Mouse (Mus musculus): ENCODE data around the gene Chst8. TPM values are rescaled to one million over a fixed set of nuclear protein-coding genes. Genes with fewer than 3 reads are reported as not detected.

Gene Chst8
- polyA plus RNA-seq, 1 experiment from 2014 or later = 10.1 TPM

GRCm38 (mm10) chr7:34647052-34647451 lies 165.5 kb downstream of the Chst8 start:
- DNase-seq (ENCODE audit: low spot score, missing footprints) = no peak
- Histone ChIP-seq H3K36me3 (ENCODE audit: control insufficient read depth, insufficient read depth, low read length) (peaks cover 28% of the 10 kb centered on the region), H3K4me2 (no peak overlapping the region), H3K9me3 (ENCODE audit: control insufficient read depth, low read length) (no peaks in the 10 kb centered on the region), H3K4me1 (ENCODE audit: control insufficient read depth, insufficient read depth, low read length) (peaks cover 10% of the 10 kb centered on the region), H3K27me3 (ENCODE audit: control insufficient read depth, insufficient read depth, low read length) (no peaks in the 10 kb centered on the region), H3K4me3 (ENCODE audit: low read depth, low read length) (no peak overlapping the region), H3K27ac (ENCODE audit: low read depth, low read length) (no peak overlapping the region), H3K9ac (ENCODE audit: low read length) (no peak overlapping the region)
- 91% methylated on average over 9 of the region's 9 CpGs for WGBS
- ATAC-seq (ENCODE audit: low FRiP score) = no peak

- Histone ChIP-seq H3K36me3 (ENCODE audit: control insufficient read depth, insufficient read depth, low read length) (peaks cover 32% of the 10 kb centered on the region), H3K4me1 (ENCODE audit: control insufficient read depth, insufficient read depth, low read length) (peaks cover 3% of the 10 kb centered on the region), H3K27me3 (ENCODE audit: control insufficient read depth, insufficient read depth, low read length) (no peaks in the 10 kb centered on the region), H3K4me3 (ENCODE audit: low read depth, low read length) (no peak overlapping the region), H3K9me3 (ENCODE audit: control insufficient read depth, low read length) (no peaks in the 10 kb centered on the region), H3K9ac (ENCODE audit: low read length) (no peak overlapping the region), H3K27ac (ENCODE audit: low read depth, low read length) (no peak overlapping the region), H3K4me2 (no peak overlapping the region)
- no peak for DNase-seq (ENCODE audit: low spot score, missing footprints)
- 90% methylated on average over 12 of the region's 12 CpGs for WGBS
- ATAC-seq (ENCODE audit: low FRiP score) = no peak
These were observed 166.2 kb downstream of the Chst8 start for GRCm38 (mm10) chr7:34646144-34646795.

GRCm38 (mm10) chr7:34645623-34646022 lies 166.9 kb downstream of the Chst8 start:
- H3K4me3 ChIP-seq (ENCODE audit: low read depth, low read length) = no peak overlapping the region
- H3K27ac ChIP-seq (ENCODE audit: low read depth, low read length) = no peak overlapping the region
- H3K4me2 ChIP-seq = no peak overlapping the region
- WGBS = 96% methylated on average over 2 of the region's 2 CpGs
- H3K36me3 ChIP-seq (ENCODE audit: control insufficient read depth, insufficient read depth, low read length) = peaks cover 33% of the 10 kb centered on the region
- no peak for DNase-seq (ENCODE audit: low spot score, missing footprints)
- no peaks in the 10 kb centered on the region for H3K4me1 ChIP-seq (ENCODE audit: control insufficient read depth, insufficient read depth, low read length)
- ATAC-seq (ENCODE audit: low FRiP score) = no peak
- H3K27me3 ChIP-seq (ENCODE audit: control insufficient read depth, insufficient read depth, low read length) = no peaks in the 10 kb centered on the region
- H3K9ac ChIP-seq (ENCODE audit: low read length) = no peak overlapping the region
- H3K9me3 ChIP-seq (ENCODE audit: control insufficient read depth, low read length) = no peaks in the 10 kb centered on the region

- DNase-seq (ENCODE audit: low spot score, missing footprints) (no peak), ATAC-seq (ENCODE audit: low FRiP score) (no peak)
- H3K27ac ChIP-seq (ENCODE audit: low read depth, low read length) = no peak overlapping the region
- no peak overlapping the region for H3K4me3 ChIP-seq (ENCODE audit: low read depth, low read length)
- peaks cover 37% of the 10 kb centered on the region for H3K36me3 ChIP-seq (ENCODE audit: control insufficient read depth, insufficient read depth, low read length)
- no peak overlapping the region for H3K9ac ChIP-seq (ENCODE audit: low read length)
- no peak overlapping the region for H3K4me2 ChIP-seq
- WGBS = 89% methylated on average over 18 of the region's 18 CpGs
- H3K27me3 ChIP-seq (ENCODE audit: control insufficient read depth, insufficient read depth, low read length) = no peaks in the 10 kb centered on the region
- H3K4me1 ChIP-seq (ENCODE audit: control insufficient read depth, insufficient read depth, low read length) = no peaks in the 10 kb centered on the region
- H3K9me3 ChIP-seq (ENCODE audit: control insufficient read depth, low read length) = no peaks in the 10 kb centered on the region
These were observed 167.9 kb downstream of the Chst8 start for GRCm38 (mm10) chr7:34644591-34644990.

- no peaks in the 10 kb centered on the region for H3K27me3 ChIP-seq (ENCODE audit: control insufficient read depth, insufficient read depth, low read length)
- no peak overlapping the region for H3K4me2 ChIP-seq
- no peak overlapping the region for H3K4me3 ChIP-seq (ENCODE audit: low read depth, low read length)
- DNase-seq (ENCODE audit: low spot score, missing footprints) (no peak), ATAC-seq (ENCODE audit: low FRiP score) (no peak)
- WGBS = 89% methylated on average over 6 of the region's 6 CpGs
- H3K9ac ChIP-seq (ENCODE audit: low read length) = no peak overlapping the region
- H3K4me1 ChIP-seq (ENCODE audit: control insufficient read depth, insufficient read depth, low read length) = no peaks in the 10 kb centered on the region
- no peak overlapping the region for H3K27ac ChIP-seq (ENCODE audit: low read depth, low read length)
- H3K36me3 ChIP-seq (ENCODE audit: control insufficient read depth, insufficient read depth, low read length) = peaks cover 29% of the 10 kb centered on the region; the same call in 1 of the 2 replicates
- H3K9me3 ChIP-seq (ENCODE audit: control insufficient read depth, low read length) = no peaks in the 10 kb centered on the region
These were observed 169.2 kb downstream of the Chst8 start for GRCm38 (mm10) chr7:34643329-34643728.

- Histone ChIP-seq H3K27me3 (ENCODE audit: control insufficient read depth, insufficient read depth, low read length) (no peaks in the 10 kb centered on the region), H3K36me3 (ENCODE audit: control insufficient read depth, insufficient read depth, low read length) (peaks cover 25% of the 10 kb centered on the region; the same call in 1 of the 2 replicates), H3K9ac (ENCODE audit: low read length) (no peak overlapping the region), H3K4me2 (no peak overlapping the region), H3K4me1 (ENCODE audit: control insufficient read depth, insufficient read depth, low read length) (no peaks in the 10 kb centered on the region), H3K9me3 (ENCODE audit: control insufficient read depth, low read length) (no peaks in the 10 kb centered on the region), H3K27ac (ENCODE audit: low read depth, low read length) (no peak overlapping the region), H3K4me3 (ENCODE audit: low read depth, low read length) (no peak overlapping the region)
- 91% methylated on average over 13 of the region's 13 CpGs for WGBS
- no peak for ATAC-seq (ENCODE audit: low FRiP score)
- no peak for DNase-seq (ENCODE audit: low spot score, missing footprints)
These were observed 170.5 kb downstream of the Chst8 start for GRCm38 (mm10) chr7:34641968-34642367.

GRCm38 (mm10) chr7:34639798-34640197 lies 172.7 kb downstream of the Chst8 start:
- no peaks in the 10 kb centered on the region for H3K27me3 ChIP-seq (ENCODE audit: control insufficient read depth, insufficient read depth, low read length)
- H3K9ac ChIP-seq (ENCODE audit: low read length) = no peak overlapping the region
- H3K27ac ChIP-seq (ENCODE audit: low read depth, low read length) = no peak overlapping the region
- H3K4me2 ChIP-seq = no peak overlapping the region
- no peaks in the 10 kb centered on the region for H3K9me3 ChIP-seq (ENCODE audit: control insufficient read depth, low read length)
- H3K36me3 ChIP-seq (ENCODE audit: control insufficient read depth, insufficient read depth, low read length) = peaks cover 19% of the 10 kb centered on the region; the same call in 1 of the 2 replicates
- no peak overlapping the region for H3K4me3 ChIP-seq (ENCODE audit: low read depth, low read length)
- no peak for ATAC-seq (ENCODE audit: low FRiP score)
- DNase-seq (ENCODE audit: low spot score, missing footprints) = no peak
- WGBS = 84% methylated on average over 11 of the region's 11 CpGs
- H3K4me1 ChIP-seq (ENCODE audit: control insufficient read depth, insufficient read depth, low read length) = no peaks in the 10 kb centered on the region

GRCm38 (mm10) chr7:34636661-34637060 lies 175.8 kb downstream of the Chst8 start:
- no peak for ATAC-seq (ENCODE audit: low FRiP score)
- H3K9ac ChIP-seq (ENCODE audit: low read length) = no peak overlapping the region
- H3K36me3 ChIP-seq (ENCODE audit: control insufficient read depth, insufficient read depth, low read length) = peaks cover 9% of the 10 kb centered on the region; the same call in 1 of the 2 replicates
- no peak overlapping the region for H3K27ac ChIP-seq (ENCODE audit: low read depth, low read length)
- H3K4me1 ChIP-seq (ENCODE audit: control insufficient read depth, insufficient read depth, low read length) = no peaks in the 10 kb centered on the region
- no peak overlapping the region for H3K4me3 ChIP-seq (ENCODE audit: low read depth, low read length)
- DNase-seq (ENCODE audit: low spot score, missing footprints) = no peak
- H3K27me3 ChIP-seq (ENCODE audit: control insufficient read depth, insufficient read depth, low read length) = no peaks in the 10 kb centered on the region
- WGBS = 81% methylated on average over 4 of the region's 4 CpGs
- no peaks in the 10 kb centered on the region for H3K9me3 ChIP-seq (ENCODE audit: control insufficient read depth, low read length)
- no peak overlapping the region for H3K4me2 ChIP-seq

GRCm38 (mm10) chr7:34632966-34633742 lies 179.4 kb downstream of the Chst8 start:
- DNase-seq (ENCODE audit: low spot score, missing footprints) (no peak), ATAC-seq (ENCODE audit: low FRiP score) (no peak)
- H3K36me3 ChIP-seq (ENCODE audit: control insufficient read depth, insufficient read depth, low read length) = no peaks in the 10 kb centered on the region
- WGBS = 86% methylated on average over 10 of the region's 10 CpGs
- H3K4me3 ChIP-seq (ENCODE audit: low read depth, low read length) = no peak overlapping the region
- H3K27ac ChIP-seq (ENCODE audit: low read depth, low read length) = no peak overlapping the region
- peaks cover 12% of the 10 kb centered on the region for H3K4me1 ChIP-seq (ENCODE audit: control insufficient read depth, insufficient read depth, low read length)
- H3K9ac ChIP-seq (ENCODE audit: low read length) = no peak overlapping the region
- H3K9me3 ChIP-seq (ENCODE audit: control insufficient read depth, low read length) = no peaks in the 10 kb centered on the region
- H3K27me3 ChIP-seq (ENCODE audit: control insufficient read depth, insufficient read depth, low read length) = no peaks in the 10 kb centered on the region
- H3K4me2 ChIP-seq = no peak overlapping the region

Data from midbrain, embryonic 11.5 days (tissue).